Comparison of ENCODE assay signal across 8 mouse cellular contexts in genomic region chr9:75559512-75560012, GRCm38 (mm10). TPM values are rescaled to one million over a fixed set of nuclear protein-coding genes. Genes with fewer than 3 reads are reported as not detected.
DNase-seq lines count a peak whose midpoint lies in the region; ATAC-seq lines count a peak whose summit lies in the region.

Gene Tmod3 (minus strand): TSS chr9:75559657.

- DNase-seq in adipocyte (ENCODE audit: low spot score), result peak; percentile 94
- DNase-seq in embryo, embryonic 10 days (ENCODE audit: low spot score), result peak; percentile 97
- peak; percentile 94 for DNase-seq in gastrocnemius, postnatal 10 days
- DNase-seq in left cerebral cortex, postnatal 10 days (ENCODE audit: extremely low spot score in 1 of 2, low spot score in 2 of 2), result peak; percentile 91 to 95
- DNase-seq in right cerebral cortex, postnatal 25 days, result peak; percentile 94
- peak; percentile 90 to 94 for DNase-seq in urinary bladder, postnatal 4 days (ENCODE audit: low spot score in 2 of 2)

- intact Hi-C loops in left cerebral cortex, postnatal 10 days (cut with DNase I), result no loop called here

- peak; percentile 89 for ATAC-seq in inflammation-experienced regulatory T-cells, adult 6 months
- ATAC-seq in megakaryocyte-erythroid progenitor cell, adult 5-6 weeks (replicated peaks; ENCODE audit: low FRiP score, low TSS enrichment, poor library complexity, severe bottlenecking), result peak; percentile 86

RNA-seq across cellular contexts. Expression of gene Tmod3, which starts in this region (rescaled TPM):
- total RNA-seq in gastrocnemius, postnatal 10 days (2021), result 10 to 100 TPM; 42.1 to 43.5 TPM
- polyA plus RNA-seq in inflammation-experienced regulatory T-cells, adult 6 months (2017; shearing (Covaris generic)), result 100 to 1,000 TPM; 142 to 214 (median 146) TPM
- total RNA-seq in left cerebral cortex, postnatal 10 days (2021), result 10 to 100 TPM; 59.3 to 66.2 TPM
- 26.5 and 30.0 TPM in 2 replicates for total RNA-seq in megakaryocyte-erythroid progenitor cell, adult 5-6 weeks (2014; fragmentation: Nextera tagmentation)
- 45.0 and 65.9 TPM in 2 replicates for total RNA-seq in megakaryocyte-erythroid progenitor cell, adult 5-6 weeks (2017)

Comparison
In these comparisons a context has a peak if more than half of its experiments do, and no peak if none do; other contexts are left out.
1. Peak in every context shown above with its lines: DNase-seq and ATAC-seq.